Mouse (Mus musculus) telencephalon, adult 2 months (tissue): ENCODE measurements around the gene Tcta.
"Not testable (repeated sequence)": the region's sequence is repeated elsewhere in the genome, so short reads cannot be mapped to it uniquely, and the experiment has no call there.

Source experiments
- DNase-seq: peaks from one replicate; pipeline ENCODE4 v3.0.0-alpha.2; 2011; ENCODE audit warnings: low read depth, low spot score

Tcta gene

GRCm38 (mm10) chr9:108305629-108306520, at the start of gene Tcta, which contains the start of gene Rhoa:
Tcta (minus strand) TSS chr9:108306160.
Rhoa (plus strand) TSS chr9:108306129.
- peak; percentile 100 for DNase-seq

GRCm38 (mm10) chr9:108349727-108350126, 43.8 kb upstream of the Tcta start:
- no peak for DNase-seq

DNA sequence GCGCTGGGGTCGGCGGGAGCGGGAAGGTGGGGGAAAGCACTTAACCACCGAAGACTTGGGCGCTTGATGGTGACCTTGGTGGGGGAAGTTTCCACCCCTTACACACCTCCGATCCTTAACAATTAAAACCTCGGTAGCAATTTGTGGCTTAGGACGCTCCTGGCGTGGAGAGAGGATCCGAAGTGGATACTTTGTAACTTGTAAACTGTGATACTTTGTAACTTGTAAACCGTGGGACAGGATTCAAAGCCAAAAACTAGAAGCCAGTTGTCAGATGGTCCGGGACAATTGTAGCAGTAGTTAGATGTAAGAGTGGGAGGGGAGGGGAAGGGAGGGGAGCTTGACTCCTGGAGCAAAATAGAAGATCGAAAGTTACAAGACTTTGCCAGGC, 42.3 kb upstream of the Tcta start:
- DNase-seq, result no peak

- peak; percentile 75 for DNase-seq
Measured at GRCm38 (mm10) chr9:108347540-108348289, 41.8 kb upstream of the Tcta start, which contains the start of gene Usp4. Usp4 (plus strand) TSS chr9:108347853.

GRCm38 (mm10) chr9:108347024-108347423, 41.1 kb upstream of the Tcta start:
- no peak for DNase-seq

- DNase-seq, result no peak
Measured at GRCm38 (mm10) chr9:108344471-108344870, 38.5 kb upstream of the Tcta start.

- DNase-seq, result no peak
Measured at GRCm38 (mm10) chr9:108343835-108344234, 37.9 kb upstream of the Tcta start.

GRCm38 (mm10) chr9:108343331-108343730, 37.4 kb upstream of the Tcta start:
- DNase-seq, result no peak

- peak; percentile 46 for DNase-seq
Measured at GRCm38 (mm10) chr9:108342301-108342831, 36.4 kb upstream of the Tcta start.

DNA sequence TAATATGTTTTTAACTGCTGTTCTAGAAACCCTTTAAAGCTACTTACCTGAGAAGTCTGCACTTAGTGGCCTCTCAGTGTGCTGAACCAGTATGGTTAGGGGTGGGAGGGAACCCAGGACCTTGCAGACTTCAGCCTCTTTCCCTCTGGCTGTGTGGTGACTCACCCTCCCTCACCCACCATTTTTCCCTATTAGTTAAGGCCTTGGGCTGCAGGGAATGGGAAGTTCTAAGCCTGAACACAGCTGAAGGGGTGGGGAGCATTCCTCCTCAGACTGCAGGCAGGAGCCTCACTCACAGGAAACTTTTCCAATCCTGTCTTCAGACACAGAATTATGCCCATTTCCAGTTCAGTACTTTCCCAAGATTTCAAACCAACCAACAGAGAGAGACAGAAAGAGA, 35.8 kb upstream of the Tcta start:
- DNase-seq, result no peak

DNA sequence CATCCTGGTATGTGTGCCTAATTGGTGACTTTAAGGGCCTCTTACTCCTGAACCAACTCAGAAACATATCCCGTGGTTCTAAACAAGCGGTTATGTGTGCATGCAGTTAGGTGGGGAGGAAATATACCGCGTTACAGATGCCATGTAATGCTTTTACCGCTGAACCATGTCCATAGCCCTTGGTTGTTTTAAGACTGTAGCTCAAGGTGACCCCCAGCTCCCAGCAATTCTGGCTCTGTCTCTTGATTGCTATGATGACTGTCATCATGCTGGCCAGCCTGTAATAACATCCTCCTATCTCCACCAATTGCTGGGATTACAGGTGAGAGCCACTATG, 35.1 kb upstream of the Tcta start:
- no peak for DNase-seq

DNA sequence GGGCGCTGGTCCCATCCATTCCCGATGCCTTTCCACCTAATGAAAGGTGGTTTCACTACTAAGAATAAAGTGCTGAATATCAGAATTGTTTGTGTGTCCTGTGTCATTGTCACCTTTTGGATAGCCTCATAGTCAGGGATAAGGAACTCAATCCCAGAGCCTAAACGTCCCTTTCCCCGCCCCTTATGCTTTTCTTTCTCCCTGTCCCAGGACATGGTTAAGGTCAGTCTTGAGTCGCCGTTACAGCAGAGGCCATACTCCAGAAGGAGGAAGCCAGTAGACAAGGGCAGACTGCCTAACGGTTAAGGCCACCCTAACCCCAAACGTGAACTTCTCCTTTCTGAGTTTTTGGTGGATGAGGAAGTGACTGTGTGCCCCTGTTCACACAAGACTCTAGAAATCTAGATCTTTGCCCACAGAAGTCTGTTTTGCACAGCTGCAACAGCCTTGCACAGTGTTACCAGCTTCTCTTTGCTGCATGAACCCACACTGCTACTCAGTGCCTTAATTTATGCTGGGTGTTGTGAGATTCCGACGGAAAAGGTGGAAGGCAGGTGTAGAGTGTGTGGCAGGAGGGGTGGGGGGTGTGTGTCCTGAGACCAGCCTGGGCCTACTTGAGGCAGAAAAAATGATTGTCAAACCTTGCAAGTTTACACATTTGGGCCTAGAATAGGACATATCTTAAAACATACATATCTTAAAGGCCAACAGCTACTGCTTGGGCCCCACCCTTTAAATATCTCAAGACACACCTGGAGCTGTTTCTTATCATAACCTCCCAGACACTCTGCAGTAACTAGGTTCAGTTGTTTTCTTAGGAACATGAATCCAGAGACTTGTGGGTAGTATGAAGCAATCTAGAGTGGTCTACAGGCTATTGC, 34.5 kb upstream of the Tcta start:
- DNase-seq, result peak; percentile 28

GRCm38 (mm10) chr9:108339886-108340257, 33.9 kb upstream of the Tcta start:
- no peak for DNase-seq

DNA sequence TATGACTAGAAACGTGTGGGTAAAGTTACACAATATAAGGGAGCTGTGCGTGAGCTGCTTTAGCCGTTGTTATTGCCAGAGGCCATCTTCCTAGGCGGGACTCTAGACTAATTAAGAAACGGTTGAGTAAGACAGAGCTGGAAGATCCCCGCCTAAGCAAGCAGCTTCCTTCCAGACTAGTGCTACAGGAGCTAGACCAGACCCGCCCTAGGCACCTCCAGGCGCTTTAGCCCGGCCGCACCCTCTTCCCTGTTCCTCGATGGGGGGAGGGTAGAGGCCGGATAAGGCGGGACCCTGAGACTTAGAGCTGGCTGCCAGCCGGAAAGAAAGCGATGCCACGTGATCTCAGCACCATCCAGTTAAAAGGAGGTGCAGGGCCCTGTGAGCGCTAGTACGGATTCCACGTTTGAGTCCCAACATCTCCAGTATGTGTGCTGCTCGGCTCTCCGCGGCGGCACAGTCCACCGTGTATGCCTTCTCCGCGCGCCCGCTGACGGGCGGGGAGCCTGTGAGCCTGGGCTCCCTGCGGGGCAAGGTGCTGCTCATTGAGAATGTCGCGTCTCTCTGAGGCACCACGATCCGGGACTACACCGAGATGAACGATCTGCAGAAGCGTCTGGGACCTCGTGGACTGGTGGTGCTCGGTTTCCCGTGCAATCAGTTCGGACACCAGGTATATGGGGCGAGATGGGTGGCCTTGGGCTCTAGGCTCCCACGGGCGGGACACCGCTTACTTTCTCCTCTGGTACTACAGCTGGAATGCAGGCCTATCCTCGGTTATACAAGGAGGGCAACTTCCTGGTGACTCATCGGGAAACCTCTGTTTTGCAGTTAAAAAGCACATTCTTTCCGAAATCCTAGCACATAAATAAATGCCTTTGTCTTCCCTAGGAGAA, 33.2 kb upstream of the Tcta start, which contains the start of gene Gpx1:
TSS of gene Gpx1 (plus strand) at position 18 of the 896 bp plus-strand sequence.
- peak; percentile 86 for DNase-seq

DNA sequence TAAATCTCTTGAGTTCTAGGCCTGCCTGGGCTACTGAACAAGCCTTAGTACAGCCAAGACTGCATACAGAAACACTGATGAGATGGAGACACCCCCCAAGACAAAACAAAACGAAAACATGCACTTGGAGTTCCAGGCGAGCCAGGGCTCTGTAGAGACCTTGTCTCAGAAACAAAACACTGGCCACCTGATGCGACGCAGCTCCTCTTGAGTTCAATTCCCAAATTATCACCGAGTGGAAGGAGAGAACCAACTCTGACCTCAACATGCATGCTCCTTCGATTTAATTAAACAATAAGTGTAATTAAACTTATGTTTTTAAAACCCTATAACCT, 32.6 kb upstream of the Tcta start:
- no peak for DNase-seq

GRCm38 (mm10) chr9:108337848-108338550, 32.0 kb upstream of the Tcta start:
- no peak for DNase-seq

- DNase-seq, result no peak
Measured at GRCm38 (mm10) chr9:108325811-108326210, 19.9 kb upstream of the Tcta start.

DNA sequence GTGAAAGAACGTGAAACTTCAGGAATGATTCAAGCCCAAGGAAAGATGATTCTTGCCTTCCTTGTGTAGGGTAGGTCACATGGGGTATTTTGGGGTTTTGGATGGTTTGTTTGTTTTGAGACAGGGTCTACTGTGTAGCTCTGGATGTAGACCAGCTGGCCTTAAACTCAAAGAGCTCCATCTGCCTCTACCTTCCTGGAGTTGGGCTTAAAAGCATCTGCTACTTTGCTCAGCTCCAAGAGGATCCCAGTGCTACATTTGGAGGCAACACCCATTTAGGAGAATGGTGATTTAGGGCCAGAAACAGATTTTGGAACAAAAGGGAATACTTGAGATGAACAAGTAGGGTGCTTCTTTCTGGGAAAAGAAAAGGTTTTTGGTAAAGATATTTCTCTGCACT, 18.8 kb upstream of the Tcta start:
- DNase-seq, result no peak

DNA sequence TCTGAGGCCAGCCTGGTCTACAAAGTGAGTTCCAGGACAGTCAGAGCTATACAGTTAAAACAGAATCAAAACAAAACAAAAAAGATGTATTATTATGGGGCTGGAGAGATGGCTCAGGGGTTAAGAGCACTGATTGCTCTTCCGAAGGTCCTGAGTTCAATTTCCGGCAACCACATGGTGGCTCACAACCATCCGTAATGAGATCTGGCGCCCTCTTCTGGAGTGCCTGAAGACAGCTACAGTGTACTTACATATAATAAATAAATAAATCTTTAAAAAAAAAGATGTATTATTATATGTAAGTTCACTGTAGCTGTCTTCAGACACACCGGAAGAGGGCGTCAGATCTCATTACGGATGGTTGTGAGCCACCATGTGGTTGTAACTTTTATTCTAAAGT, 16.1 kb upstream of the Tcta start:
- DNase-seq, result not testable (repeated sequence)

GRCm38 (mm10) chr9:108318462-108318861, 12.5 kb upstream of the Tcta start:
- DNase-seq, result no peak
